Mouse (Mus musculus) intestine, embryonic 16.5 days (tissue): Measurements from ENCODE around the gene Marcks. TPM values are rescaled to one million over a fixed set of nuclear protein-coding genes. Genes with fewer than 3 reads are reported as not detected.

Source experiments
- ATAC-seq: fragments of 200-750 bp; cut with Nextera tagmentation; 2 replicates; pipeline ENCODE4 v1.8.0; 2017; ENCODE audit warnings: moderate TSS enrichment, moderate library complexity
- H3K27ac ChIP-seq: fragments of 300-500 bp; sonication (generic); 2 replicates; pipeline ENCODE4 v1.5.1; 2014; ENCODE audit warnings: mild to moderate bottlenecking, low read length
- H3K27me3 ChIP-seq: fragments of 300-500 bp; sonication (generic); replicated peaks from 2 replicates; pipeline ENCODE4 v1.6.1; 2014; ENCODE audit warnings: low read length, control low read depth, mixed read lengths; ENCODE audit not compliant: control insufficient read depth, insufficient read depth
- H3K36me3 ChIP-seq: fragments of 300-500 bp; sonication (generic); 2 replicates; pipeline ENCODE4 v1.6.1; 2014; ENCODE audit warnings: low read length, control low read depth; ENCODE audit not compliant: control insufficient read depth, insufficient read depth
- H3K4me1 ChIP-seq: fragments of 300-500 bp; sonication (generic); 2 replicates; pipeline ENCODE4 v1.6.1; 2014; ENCODE audit warnings: low read length, control low read depth, mixed read lengths; ENCODE audit not compliant: control insufficient read depth, insufficient read depth
- H3K4me2 ChIP-seq: fragments of 300-500 bp; sonication (generic); 2 replicates; pipeline ENCODE4 v1.6.1; 2014; ENCODE audit warnings: low read depth, low read length, control low read depth
- H3K4me3 ChIP-seq: fragments of 300-500 bp; sonication (generic); 2 replicates; pipeline ENCODE4 v1.5.1; 2014; ENCODE audit warnings: mild to moderate bottlenecking, low read length
- H3K9ac ChIP-seq: fragments of 300-500 bp; sonication (generic); 2 replicates; pipeline ENCODE4 v1.6.1; 2014; ENCODE audit warnings: low read depth, low read length
- H3K9me3 ChIP-seq: fragments of 300-500 bp; sonication (generic); 2 replicates; pipeline ENCODE4 v1.6.1; 2016; ENCODE audit warnings: low read length, control low read depth; ENCODE audit not compliant: control insufficient read depth
- WGBS: fragments of 180-500 bp; shearing (Covaris S2); extraction: QIAGEN DNeasy Blood & Tissue Kit; methylation state at CpG from one replicate; pipeline ENCODE4 v1.1.7; 2014; 5-methylcytosine and 5-hydroxymethylcytosine counted together
- polyA plus RNA-seq: library from polyadenylated mRNA; unstranded; fragments of >200 nt; fragmentation: Nextera tagmentation; extraction: Ambion mirVana; gene quantifications from 2 replicates; pipeline ENCODE4 v1.2.1, GENCODE M21; 2015

Marcks gene
- polyA plus RNA-seq, 1 experiment from 2014 or later, result 42.8 TPM

- 58% methylated on average over 3 of the region's 3 CpGs for WGBS
- Histone ChIP-seq H3K4me1 (no peaks in the 10 kb centered on the region), H3K36me3 (no peaks in the 10 kb centered on the region), H3K9ac (no peak overlapping the region), H3K27ac (no peak overlapping the region), H3K9me3 (no peaks in the 10 kb centered on the region), H3K4me2 (no peak overlapping the region), H3K4me3 (no peak overlapping the region), H3K27me3 (no peaks in the 10 kb centered on the region)
- no peak for ATAC-seq
Observed at GRCm38 (mm10) chr10:37112362-37112761, 26.4 kb downstream of the Marcks start.

GRCm38 (mm10) chr10:37111432-37111831 is 27.3 kb downstream of the Marcks start:
- Histone ChIP-seq H3K27me3 (no peaks in the 10 kb centered on the region), H3K9me3 (no peaks in the 10 kb centered on the region), H3K36me3 (no peaks in the 10 kb centered on the region), H3K9ac (no peak overlapping the region), H3K4me2 (no peak overlapping the region), H3K4me1 (no peaks in the 10 kb centered on the region), H3K27ac (no peak overlapping the region), H3K4me3 (no peak overlapping the region)
- 72% methylated on average over 2 of the region's 2 CpGs for WGBS
- ATAC-seq, result no peak

DNA sequence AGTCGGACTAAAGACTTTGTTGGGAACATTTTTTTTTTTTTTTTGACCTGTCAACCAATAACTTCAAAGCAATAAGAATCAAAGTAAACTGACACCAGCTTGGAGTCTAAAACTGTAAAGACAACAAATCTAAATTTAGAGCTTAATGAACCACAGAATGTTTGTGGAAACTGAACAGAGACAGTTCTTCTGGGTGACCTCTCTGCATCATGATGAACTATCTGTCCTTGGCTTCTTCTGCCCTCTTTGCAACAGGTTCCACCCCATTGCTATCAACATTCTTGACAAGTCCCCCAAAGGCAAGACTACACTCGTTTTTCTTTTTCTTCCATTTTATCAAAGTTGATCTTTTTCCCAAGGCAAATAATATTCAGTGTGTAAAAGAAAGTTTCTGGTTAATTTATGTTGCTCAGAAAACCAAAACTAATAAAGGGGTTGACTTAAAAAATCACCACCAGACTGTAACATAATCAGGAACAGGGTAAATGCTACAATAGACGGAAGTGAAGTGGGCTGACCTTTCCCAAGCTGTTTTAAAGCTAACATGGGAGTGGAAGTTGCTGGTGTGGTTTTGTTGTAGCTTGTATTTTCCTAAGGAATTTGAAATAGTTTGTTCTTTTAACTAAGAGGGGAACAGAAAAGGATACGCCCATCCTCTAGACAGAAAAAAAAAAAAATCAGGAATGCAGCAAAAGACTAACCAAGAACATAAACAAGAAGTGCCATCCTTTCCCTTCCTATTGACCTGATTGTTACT is 31.7 kb downstream of the Marcks start:
- H3K27me3 ChIP-seq, result no peaks in the 10 kb centered on the region
- H3K9ac ChIP-seq, result no peak overlapping the region
- no peak overlapping the region for H3K4me3 ChIP-seq
- no peak overlapping the region for H3K4me2 ChIP-seq
- no peak for ATAC-seq
- no peaks in the 10 kb centered on the region for H3K9me3 ChIP-seq
- no peak overlapping the region for H3K27ac ChIP-seq
- 76% methylated on average over 4 of the region's 4 CpGs for WGBS
- H3K4me1 ChIP-seq, result no peaks in the 10 kb centered on the region
- no peaks in the 10 kb centered on the region for H3K36me3 ChIP-seq

DNA sequence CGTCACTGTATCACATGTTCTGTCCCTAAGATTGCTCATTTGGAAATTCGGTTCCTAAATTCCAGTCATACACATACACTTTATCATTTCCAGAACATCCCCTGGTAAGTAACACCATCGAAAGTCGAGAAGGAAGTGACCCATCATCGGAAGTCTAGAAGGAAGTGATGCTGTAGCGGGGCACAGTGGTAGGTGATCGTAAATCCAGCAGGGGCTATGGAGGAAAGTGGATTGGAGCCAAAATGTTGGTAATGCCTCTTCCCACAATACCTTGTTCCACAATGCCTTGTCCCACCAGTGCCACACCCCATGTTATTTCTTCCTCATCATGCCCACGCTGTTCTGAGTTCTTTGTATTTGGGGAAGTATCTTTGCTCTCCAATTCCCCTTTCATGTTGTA is 32.4 kb downstream of the Marcks start:
- Histone ChIP-seq H3K4me1 (no peaks in the 10 kb centered on the region), H3K4me3 (no peak overlapping the region), H3K36me3 (no peaks in the 10 kb centered on the region), H3K9me3 (no peaks in the 10 kb centered on the region), H3K4me2 (no peak overlapping the region), H3K9ac (no peak overlapping the region), H3K27me3 (no peaks in the 10 kb centered on the region), H3K27ac (no peak overlapping the region)
- no peak for ATAC-seq
- WGBS, result 88% methylated on average over 8 of the region's 8 CpGs

DNA sequence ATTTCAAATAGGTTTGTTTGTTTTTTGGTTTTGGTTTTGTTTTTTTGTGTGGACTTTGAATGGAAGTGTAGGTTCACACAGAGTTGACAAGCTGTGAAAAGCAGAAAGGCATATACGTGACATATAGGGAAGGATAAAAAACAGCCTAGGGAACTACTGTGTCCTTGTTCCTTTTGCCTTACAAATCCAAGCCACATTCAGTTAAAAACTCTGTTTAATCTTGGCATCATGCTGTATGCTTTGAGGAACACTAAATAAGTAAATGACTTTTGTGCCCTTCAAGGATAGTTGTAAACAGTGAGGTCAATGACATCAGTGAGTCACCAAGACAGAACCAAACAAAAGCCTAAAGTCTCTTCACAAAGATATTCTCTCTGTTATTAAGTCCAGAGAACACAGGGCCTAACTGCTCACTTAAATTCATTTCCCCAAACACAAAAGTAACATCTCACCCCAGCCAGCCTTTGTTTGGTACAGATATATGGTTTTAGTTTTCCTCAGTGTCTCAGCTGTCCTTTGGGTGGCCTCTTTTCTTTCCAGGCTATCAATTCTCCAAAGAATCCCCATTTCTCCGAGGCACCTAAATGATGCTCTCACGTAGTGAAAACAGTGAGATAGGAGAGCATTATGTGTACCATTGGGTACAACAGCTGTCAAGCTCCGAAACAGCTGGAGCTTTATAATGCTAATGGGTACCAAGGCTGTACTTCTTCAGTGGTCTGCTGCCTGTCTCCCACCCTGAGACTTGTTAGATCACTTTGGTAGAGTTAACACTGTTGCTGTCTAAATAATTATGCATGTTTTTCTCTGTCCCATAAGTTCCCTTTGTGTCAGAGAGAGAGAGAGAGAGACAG is 36.3 kb downstream of the Marcks start:
- 54% methylated on average over 4 of the region's 4 CpGs for WGBS

DNA sequence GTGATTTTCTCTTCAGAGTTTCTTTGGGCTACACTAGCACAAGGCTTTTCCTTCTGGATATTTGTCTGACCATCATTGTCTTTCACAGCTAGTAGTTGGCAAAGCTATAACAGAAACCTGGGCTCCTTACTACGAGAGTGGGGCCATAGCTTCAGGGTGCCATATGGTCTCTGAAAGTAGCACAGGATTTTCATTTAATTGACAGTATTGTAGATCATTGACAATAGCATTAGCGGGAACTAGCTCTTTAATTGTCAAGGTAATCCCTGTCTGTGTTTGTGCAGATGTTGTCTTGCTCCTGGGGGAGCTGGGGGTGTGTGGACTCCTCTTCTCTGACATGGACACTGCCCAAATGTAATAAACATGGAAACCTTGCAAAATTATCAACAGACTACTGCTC is 37.0 kb downstream of the Marcks start:
- H3K9me3 ChIP-seq, result no peaks in the 10 kb centered on the region
- no peak overlapping the region for H3K4me2 ChIP-seq
- no peak overlapping the region for H3K27ac ChIP-seq
- no peaks in the 10 kb centered on the region for H3K4me1 ChIP-seq
- H3K27me3 ChIP-seq, result no peaks in the 10 kb centered on the region
- H3K4me3 ChIP-seq, result no peak overlapping the region
- WGBS, result 69% methylated on average over 2 of the region's 2 CpGs
- H3K9ac ChIP-seq, result no peak overlapping the region
- H3K36me3 ChIP-seq, result no peaks in the 10 kb centered on the region
- ATAC-seq, result no peak

More for the DNA sequence above, 36.3 kb downstream of the Marcks start:
- no peak for ATAC-seq
- no peaks in the 10 kb centered on the region for H3K4me1 ChIP-seq
- no peak overlapping the region for H3K4me2 ChIP-seq
- H3K36me3 ChIP-seq, result no peaks in the 10 kb centered on the region
- H3K27ac ChIP-seq, result no peak overlapping the region
- H3K9ac ChIP-seq, result no peak overlapping the region
- no peaks in the 10 kb centered on the region for H3K27me3 ChIP-seq
- H3K9me3 ChIP-seq, result no peaks in the 10 kb centered on the region
- no peak overlapping the region for H3K4me3 ChIP-seq

GRCm38 (mm10) chr10:37096529-37096928 is 42.2 kb downstream of the Marcks start:
- no peak for ATAC-seq
- Histone ChIP-seq H3K27ac (no peak overlapping the region), H3K4me1 (no peaks in the 10 kb centered on the region), H3K9me3 (no peaks in the 10 kb centered on the region), H3K4me2 (no peak overlapping the region), H3K4me3 (no peak overlapping the region), H3K36me3 (no peaks in the 10 kb centered on the region), H3K9ac (no peak overlapping the region), H3K27me3 (no peaks in the 10 kb centered on the region)
- WGBS, result 82% methylated on average over 3 of the region's 3 CpGs

GRCm38 (mm10) chr10:37095803-37096202 is 42.9 kb downstream of the Marcks start:
- 62% methylated on average over 6 of the region's 6 CpGs for WGBS
- no peak for ATAC-seq

GRCm38 (mm10) chr10:37093306-37093705 is 45.4 kb downstream of the Marcks start:
- ATAC-seq, result no peak
- H3K9ac ChIP-seq, result no peak overlapping the region

More at GRCm38 (mm10) chr10:37095803-37096202, 42.9 kb downstream of the Marcks start:
- no peaks in the 10 kb centered on the region for H3K9me3 ChIP-seq
- no peak overlapping the region for H3K4me3 ChIP-seq
- no peaks in the 10 kb centered on the region for H3K36me3 ChIP-seq
- H3K9ac ChIP-seq, result no peak overlapping the region
- no peaks in the 10 kb centered on the region for H3K4me1 ChIP-seq
- H3K27ac ChIP-seq, result no peak overlapping the region
- H3K4me2 ChIP-seq, result no peak overlapping the region
- no peaks in the 10 kb centered on the region for H3K27me3 ChIP-seq

More at GRCm38 (mm10) chr10:37093306-37093705, 45.4 kb downstream of the Marcks start:
- Histone ChIP-seq H3K4me3 (no peak overlapping the region), H3K9me3 (no peaks in the 10 kb centered on the region), H3K27me3 (no peaks in the 10 kb centered on the region), H3K4me2 (no peak overlapping the region), H3K36me3 (no peaks in the 10 kb centered on the region), H3K27ac (no peak overlapping the region), H3K4me1 (no peaks in the 10 kb centered on the region)
